Mouse (Mus musculus) lung, adult 18-20 months (tissue): ENCODE data around the gene Abcb11.

Experiments
- DNase-seq, 2 experiments: peaks; one replicate each; pipeline ENCODE4 v3.0.0; 2022; ENCODE audit warnings: mixed read lengths in 2 of 2

Gene Abcb11

DNA sequence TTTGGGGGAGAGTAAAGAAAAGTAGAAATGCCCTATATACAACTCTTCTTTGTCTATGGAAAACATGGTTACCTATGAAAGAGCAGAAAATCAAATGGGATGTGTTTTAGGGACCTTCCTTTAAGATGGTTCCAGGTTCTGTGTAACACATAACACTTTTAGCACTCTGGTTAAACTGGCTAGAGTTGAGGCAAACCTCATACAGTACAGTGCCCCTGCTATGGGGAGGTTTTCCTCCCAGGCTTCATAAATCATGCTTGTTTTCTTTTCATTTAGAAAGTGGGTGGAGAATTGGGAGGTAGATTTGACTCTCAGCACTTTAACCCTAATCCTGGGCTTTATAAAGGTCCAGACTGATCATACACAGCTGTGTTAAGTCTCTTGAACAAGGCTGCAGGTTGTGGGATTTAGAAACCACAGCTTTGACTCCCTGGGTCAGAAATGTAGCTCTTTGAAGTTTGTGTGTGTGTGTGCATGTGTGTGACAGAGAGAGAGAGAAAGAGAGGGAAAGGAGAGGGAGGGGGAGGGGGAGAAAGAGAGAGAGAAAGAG, 78.3 kb downstream of the Abcb11 start:
- DNase-seq = no peak

DNA sequence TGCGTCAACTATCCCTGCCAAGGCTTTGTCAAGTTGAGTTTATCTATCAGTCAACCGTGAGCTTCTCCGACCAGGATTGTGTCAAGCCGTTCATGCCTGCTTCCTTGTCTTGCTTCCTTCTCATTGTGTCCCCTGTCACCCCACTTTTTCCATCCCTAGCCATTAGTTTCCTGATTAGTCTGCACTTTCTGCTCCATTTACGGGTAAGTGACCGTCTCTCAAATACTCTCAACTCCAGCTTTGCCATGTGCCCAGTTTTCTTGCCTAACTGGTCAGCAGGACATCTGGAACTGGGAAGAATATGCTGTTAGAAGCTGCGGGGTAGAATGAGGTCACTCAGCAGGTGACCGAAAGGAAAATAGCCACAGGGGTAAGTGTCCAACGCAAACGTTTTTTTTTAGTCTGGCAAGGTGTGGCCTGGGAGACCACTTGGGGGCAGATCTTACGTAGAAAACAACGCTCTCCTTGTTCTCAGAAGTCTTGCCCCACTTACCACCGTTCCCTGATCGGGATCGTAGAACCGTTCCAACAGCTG, 94.1 kb downstream of the Abcb11 start:
- no peak for DNase-seq

DNA sequence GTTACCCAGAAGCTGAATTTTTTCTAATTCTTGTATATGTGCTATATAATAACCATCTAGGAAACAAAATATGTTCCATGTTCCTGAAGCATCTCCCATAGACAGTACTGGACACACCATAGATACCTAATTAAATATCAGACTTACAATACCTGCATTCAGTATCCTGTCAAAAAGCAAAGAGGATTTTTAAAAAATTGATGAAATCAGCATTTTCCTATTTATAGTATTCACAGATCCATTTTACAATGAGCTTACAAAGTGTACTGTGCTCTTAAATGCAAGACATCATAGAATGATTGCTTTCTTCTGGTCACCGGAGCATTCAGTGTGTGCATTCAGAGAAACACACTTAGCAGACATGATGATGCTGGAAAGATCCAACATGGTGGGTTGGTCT, 95.3 kb downstream of the Abcb11 start:
- no peak for DNase-seq

DNA sequence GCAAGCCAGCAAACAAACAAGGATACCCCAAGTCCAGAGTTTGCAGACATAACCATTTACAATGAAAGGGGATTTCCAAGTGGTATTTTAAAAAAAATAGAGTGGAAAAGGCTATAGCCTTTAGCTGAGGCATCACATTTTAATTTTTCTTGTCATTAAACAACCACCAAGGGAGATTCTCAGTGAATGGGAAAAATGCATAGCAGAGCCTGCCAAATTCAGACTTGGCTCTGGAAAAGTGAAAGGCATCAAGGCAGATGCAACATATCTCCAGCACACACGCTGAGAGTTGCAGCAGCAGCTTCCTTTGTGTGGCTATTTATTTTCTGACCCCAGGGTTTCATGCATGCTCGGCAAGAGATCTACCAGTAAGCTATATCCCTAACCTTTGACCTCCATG, 97.5 kb downstream of the Abcb11 start:
- no peak for DNase-seq

GRCm38 (mm10) chr2:69239315-69239714, 103.1 kb downstream of the Abcb11 start:
- DNase-seq = no peak

DNA sequence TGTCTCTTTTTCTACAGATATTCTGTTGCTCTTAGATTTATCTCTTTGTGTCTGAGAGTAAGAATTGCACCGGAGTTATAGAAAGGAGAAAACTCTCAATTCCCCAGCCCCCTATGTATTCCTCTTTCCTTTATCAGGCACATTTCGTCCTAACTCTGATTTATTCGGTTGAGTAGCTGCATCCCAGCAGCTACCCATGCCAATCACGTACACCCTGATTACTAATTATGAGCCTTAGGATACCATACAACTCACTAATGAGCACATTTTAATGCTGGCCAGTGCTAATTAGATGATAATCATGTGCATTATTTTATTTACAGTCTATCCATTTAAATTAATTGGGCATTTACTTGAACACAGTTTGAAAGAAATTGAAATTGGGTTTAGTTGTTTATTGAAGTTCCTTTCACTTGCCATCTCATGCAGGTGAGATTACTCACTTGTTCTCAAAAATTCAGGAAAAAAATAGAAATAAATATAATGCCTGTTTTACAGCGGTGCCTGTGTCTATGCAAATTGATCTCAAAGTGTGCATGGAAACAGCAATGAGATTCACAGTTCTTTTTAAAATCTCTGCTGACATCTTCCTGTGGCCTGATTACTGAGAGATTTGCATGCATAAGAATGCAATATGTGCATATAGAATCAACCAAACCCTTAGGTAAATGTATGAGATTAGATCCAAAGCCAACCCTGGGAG, 107.3 kb downstream of the Abcb11 start:
- no peak for DNase-seq

DNA sequence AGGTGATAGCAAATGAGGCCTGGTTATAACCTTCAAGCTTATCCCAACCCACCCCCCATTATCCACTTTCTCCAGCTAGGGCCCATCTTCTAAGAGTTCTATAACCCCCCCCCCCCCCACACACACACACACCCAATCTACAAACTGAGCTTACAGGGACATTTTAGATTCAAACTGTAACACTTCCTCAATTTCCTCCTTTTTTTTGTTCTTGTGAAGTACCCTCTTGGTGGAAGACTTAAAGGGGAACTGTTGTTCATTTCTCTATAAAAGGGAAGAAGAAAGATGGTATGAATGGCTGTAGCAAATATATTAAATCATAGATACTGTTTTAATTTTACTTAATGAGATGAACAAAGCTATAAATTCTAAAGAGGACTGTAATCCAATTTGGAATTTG, 110.3 kb downstream of the Abcb11 start:
- DNase-seq = no peak

GRCm38 (mm10) chr2:69230137-69230536, 112.3 kb downstream of the Abcb11 start:
- no peak for DNase-seq

- DNase-seq = no peak
These were observed 113.8 kb downstream of the Abcb11 start for GRCm38 (mm10) chr2:69228635-69229034.

DNA sequence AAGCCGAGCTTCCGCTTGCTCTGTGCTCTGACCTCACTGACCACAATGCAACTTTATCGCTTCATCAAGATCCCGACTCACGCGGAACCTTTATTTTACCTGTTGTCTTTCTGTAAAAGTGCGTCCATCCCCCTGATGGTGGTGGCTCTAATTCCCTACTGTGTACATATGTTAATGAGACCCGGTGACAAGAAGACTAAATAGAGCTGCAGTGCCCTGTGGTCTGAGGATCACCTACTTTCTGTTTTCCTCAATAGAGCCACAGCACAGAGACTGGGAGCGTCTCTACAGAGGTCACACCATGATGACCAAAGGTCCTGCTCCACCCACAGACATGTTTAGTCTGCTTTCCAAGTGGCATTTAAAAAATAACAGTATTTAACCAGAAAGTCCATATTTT, 115.5 kb downstream of the Abcb11 start:
- DNase-seq = no peak

DNA sequence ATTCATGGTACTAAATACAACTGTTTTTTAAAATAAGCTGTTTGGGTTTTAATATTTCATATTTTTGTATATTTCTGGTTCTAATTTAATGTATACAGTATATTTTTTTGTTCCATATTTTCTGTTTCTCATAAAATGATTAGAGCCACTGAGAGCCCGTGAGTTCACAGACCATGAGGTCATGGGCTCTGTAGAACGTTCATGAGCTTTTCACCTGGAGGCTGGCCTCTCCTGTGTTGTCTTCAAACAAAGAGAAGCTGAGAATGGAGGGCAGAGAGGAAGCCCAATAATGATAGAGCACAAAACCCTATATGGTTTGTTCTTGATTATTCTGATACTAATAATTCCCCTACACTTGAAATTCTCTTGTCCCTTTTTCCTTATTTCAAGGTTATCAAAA, 117.7 kb downstream of the Abcb11 start:
- DNase-seq = no peak

- DNase-seq = no peak
These were observed 119.6 kb downstream of the Abcb11 start for GRCm38 (mm10) chr2:69222815-69223214.

DNA sequence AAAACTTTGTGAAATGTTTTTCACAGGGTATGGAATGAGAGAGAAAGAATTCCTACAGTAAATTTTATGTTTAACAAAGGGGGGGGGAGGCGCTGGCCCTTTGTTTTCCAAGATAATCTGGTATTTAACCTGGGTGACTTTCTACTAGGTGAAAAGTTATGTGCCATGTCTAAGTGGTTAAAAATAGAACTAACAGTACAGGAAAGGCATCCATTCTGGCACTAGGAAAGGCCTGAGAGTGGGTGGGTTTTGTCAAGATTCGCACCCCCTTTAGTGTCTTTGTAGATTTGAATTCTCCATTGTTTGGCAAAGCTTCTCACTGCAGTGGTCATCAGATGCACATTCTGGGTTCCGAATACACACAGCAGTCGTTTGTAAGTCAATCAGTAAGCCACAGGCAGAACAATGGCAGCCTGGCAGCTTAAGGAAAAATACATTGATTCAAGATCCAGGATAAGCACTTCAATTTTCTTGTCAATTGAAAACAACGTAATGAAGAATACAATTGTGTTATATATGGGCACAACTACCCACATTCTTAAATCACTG, 120.5 kb downstream of the Abcb11 start:
- DNase-seq = no peak

GRCm38 (mm10) chr2:69215242-69215641, 127.2 kb downstream of the Abcb11 start:
- DNase-seq = no peak

- DNase-seq = no peak
These were observed 129.8 kb downstream of the Abcb11 start for GRCm38 (mm10) chr2:69212652-69213051.

GRCm38 (mm10) chr2:69210773-69211172, 131.6 kb downstream of the Abcb11 start, which contains the start of gene G6pc2:
G6pc2 (plus strand) TSS chr2:69211073.
- no peak for DNase-seq

DNA sequence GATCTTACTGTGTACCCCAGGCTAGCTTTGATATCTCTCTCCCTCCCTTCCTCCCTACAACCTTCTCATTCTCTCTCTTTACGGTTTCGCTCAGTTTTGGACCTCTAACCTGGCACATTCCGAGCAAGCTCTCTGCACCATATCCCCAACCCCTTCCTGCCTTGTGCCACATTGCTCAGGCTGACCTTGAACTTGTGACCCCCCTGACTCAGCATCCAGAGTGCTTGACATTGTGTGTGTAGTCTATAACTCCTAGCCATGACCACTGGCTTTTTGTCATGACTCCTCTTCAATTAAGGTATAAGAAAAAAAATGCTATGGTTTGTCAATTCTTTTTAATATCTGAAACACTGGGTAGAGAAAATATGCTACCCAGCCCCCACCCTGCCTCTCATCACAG, 132.7 kb downstream of the Abcb11 start:
- DNase-seq = no peak

DNA sequence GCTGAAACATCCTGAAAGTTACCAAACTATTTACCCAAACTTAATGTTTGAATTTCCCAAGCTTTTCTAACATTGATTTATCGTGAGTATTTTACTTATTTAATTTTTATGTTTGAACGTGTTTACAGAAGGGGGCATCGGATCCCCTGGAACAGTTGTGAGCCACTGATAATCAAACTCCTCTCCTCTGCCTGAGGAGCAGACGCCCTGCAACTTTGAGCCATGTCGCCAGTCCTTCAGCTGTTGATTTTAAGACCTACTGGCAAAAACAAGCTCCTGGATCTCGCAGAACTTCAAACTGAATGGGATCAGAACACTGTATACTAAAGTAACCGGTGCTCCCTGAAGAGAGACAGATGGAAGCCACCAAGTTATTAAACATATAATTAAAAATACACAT, 135.9 kb downstream of the Abcb11 start:
- DNase-seq = no peak

- DNase-seq = peak; percentile 95 to 96
These were observed 136.5 kb downstream of the Abcb11 start, which contains the start of gene Spc25 for GRCm38 (mm10) chr2:69205791-69206351. Spc25 (minus strand) TSS chr2:69206194.

DNA sequence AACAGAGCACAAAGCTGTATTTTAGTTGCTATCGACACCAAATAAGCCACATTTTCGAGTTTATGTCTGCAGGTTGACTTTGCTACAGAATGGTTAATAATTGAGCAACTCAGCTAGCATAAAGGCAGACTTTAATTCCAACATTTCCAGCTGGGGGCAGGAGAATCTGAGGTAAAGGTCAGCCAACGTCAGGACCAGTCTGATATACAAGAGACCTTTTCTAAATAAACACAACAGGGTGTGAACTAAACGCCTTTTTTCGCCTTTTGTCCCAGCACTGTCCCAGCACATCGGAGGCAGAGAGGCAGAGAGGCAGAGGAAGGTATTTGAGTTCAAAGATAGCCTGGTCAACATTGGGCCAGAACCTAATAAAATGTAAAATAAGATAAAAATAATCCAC, 137.2 kb downstream of the Abcb11 start:
- no peak for DNase-seq

DNA sequence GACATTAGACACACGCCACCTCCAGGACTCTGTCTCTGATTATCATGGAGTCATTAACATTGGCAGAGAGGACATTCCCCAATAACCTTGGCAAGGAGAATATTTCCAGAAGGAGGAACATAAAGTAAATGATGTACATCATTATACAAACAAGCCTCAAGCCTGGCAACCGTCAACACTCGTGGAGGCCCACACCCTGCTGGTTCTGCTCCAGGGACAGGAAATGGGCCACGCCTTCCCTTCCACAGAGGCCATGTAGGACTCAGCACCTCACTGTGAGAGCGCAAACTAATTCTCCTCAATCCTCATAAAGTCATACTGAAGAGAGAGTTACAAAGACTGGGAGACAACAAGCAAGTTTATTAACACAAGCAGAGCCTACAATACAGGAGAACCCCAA, 148.9 kb downstream of the Abcb11 start:
- peak; percentile 6 to 23 for DNase-seq

DNA sequence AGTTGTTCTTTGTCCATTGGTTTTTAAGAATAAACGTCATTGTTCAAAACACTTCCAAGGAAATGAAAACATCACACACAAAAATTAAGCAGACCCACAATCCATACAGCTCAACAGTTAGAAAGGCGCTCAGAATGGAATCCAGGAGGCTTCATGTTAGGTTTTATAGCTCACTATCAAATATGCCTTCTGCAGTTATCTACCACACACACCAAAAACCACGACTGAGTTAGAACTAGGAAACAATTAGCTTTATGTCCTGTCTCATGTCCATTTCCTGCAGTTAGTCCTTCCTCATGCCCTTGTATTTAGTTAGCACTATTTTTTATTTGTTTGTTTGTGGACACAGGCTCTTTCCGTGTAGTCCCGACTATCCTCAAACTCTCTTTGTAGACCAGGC, 151.4 kb downstream of the Abcb11 start:
- no peak for DNase-seq

- DNase-seq = no peak
These were observed 153.2 kb downstream of the Abcb11 start for GRCm38 (mm10) chr2:69189222-69189621.

GRCm38 (mm10) chr2:69188732-69189131, 153.7 kb downstream of the Abcb11 start:
- DNase-seq = no peak
